Mouse (Mus musculus) midbrain, postnatal 0 days (tissue): ENCODE results near the gene Dennd5b. TPM values are rescaled to one million over a fixed set of nuclear protein-coding genes. Genes with fewer than 3 reads are reported as not detected.

Experiments
- ATAC-seq: fragments of 200-750 bp; cut with Nextera tagmentation; 2 replicates; pipeline ENCODE4 v1.8.0; 2017; ENCODE audit warnings: moderate number of reproducible peaks, mild to moderate bottlenecking, moderate TSS enrichment, moderate library complexity; ENCODE audit not compliant: low FRiP score
- DNase-seq: peaks from one replicate; pipeline ENCODE4 v3.0.0-alpha.2; 2015; ENCODE audit warnings: low spot score
- H3K27ac ChIP-seq: fragments of 300-500 bp; sonication (generic); 2 replicates; pipeline ENCODE4 v1.5.1; 2014; ENCODE audit warnings: low read depth, mild to moderate bottlenecking, low read length, mixed read lengths
- H3K27me3 ChIP-seq: fragments of 300-500 bp; sonication (generic); 2 replicates; pipeline ENCODE4 v1.6.1; 2014; ENCODE audit warnings: low read length, control low read depth, mixed read lengths; ENCODE audit not compliant: insufficient read depth
- H3K36me3 ChIP-seq: fragments of 300-500 bp; sonication (generic); 2 replicates; pipeline ENCODE4 v1.6.1; 2014; ENCODE audit warnings: low read length, control low read depth, mixed read lengths; ENCODE audit not compliant: insufficient read depth
- H3K4me1 ChIP-seq: fragments of 300-500 bp; sonication (generic); 2 replicates; pipeline ENCODE4 v1.6.1; 2014; ENCODE audit warnings: mild to moderate bottlenecking, control low read depth, antibody characterized with exemption, low read length, mixed read lengths; ENCODE audit not compliant: insufficient read depth
- H3K4me2 ChIP-seq: fragments of 300-500 bp; sonication (generic); 2 replicates; pipeline ENCODE4 v1.6.1; 2014; ENCODE audit warnings: low read depth, mild to moderate bottlenecking, low read length, mixed read lengths; ENCODE audit not compliant: poor library complexity, severe bottlenecking
- H3K4me3 ChIP-seq: fragments of 300-500 bp; sonication (generic); 2 replicates; pipeline ENCODE4 v1.5.1; 2014; ENCODE audit warnings: low read depth, mild to moderate bottlenecking, low read length, moderate library complexity
- H3K9ac ChIP-seq: fragments of 300-500 bp; sonication (generic); replicated peaks from 2 replicates; pipeline ENCODE4 v1.6.1; 2014; ENCODE audit warnings: mild to moderate bottlenecking, low read length, moderate library complexity, mixed read lengths; ENCODE audit not compliant: poor library complexity, severe bottlenecking
- H3K9me3 ChIP-seq: fragments of 300-500 bp; sonication (generic); 2 replicates; pipeline ENCODE4 v1.6.1; 2016; ENCODE audit warnings: low read length, control low read depth
- CTCF ChIP-seq: IDR thresholded peaks from 2 replicates; pipeline ENCODE4 v1.5.1; 2016; ENCODE audit warnings: antibody characterized with exemption, mild to moderate bottlenecking
- WGBS: fragments of 180-500 bp; shearing (Covaris S2); extraction: QIAGEN DNeasy Blood & Tissue Kit; methylation state at CpG from one replicate; pipeline ENCODE4 v1.1.7; 2014; 5-methylcytosine and 5-hydroxymethylcytosine counted together
- polyA plus RNA-seq: library from polyadenylated mRNA; unstranded; fragments of >200 nt; fragmentation: Nextera tagmentation; extraction: Ambion mirVana; gene quantifications from 2 replicates; pipeline ENCODE4 v1.2.1, GENCODE M21; 2015
- total RNA-seq: library from RNA; depleted of rRNA; stranded (reverse); fragments of >200 nt; gene quantifications from 2 replicates; pipeline ENCODE4 v1.2.3, GENCODE M21; 2014; rRNA removed

Gene Dennd5b
- total RNA-seq (47.1 and 51.0 TPM in 2 replicates), polyA plus RNA-seq (8.5 and 11.0 TPM in 2 replicates)

- Histone ChIP-seq H3K27me3 (no peaks in the 10 kb centered on the region), H3K4me3 (peak within 1 kb of the TSS; percentile 98), H3K36me3 (no peaks in the 10 kb centered on the region), H3K9me3 (no peaks in the 10 kb centered on the region), H3K4me2 (peak within 1 kb of the TSS; percentile 54), H3K4me1 (no peaks in the 10 kb centered on the region), H3K27ac (peak within 1 kb of the TSS; percentile 97), H3K9ac (peak within 1 kb of the TSS; percentile 98)
- DNase-seq (peak; percentile 88), ATAC-seq (peak; percentile 94)
- under 1% methylated on average over 107 of the region's 124 CpGs for WGBS
- 0 out of 2 replicates have a peak, but pooled peaks have one; percentile 1 for TF ChIP-seq CTCF
These were observed at the start of gene Dennd5b for GRCm38 (mm10) chr6:149101076-149101942. Gene Dennd5b, minus strand, starts transcription at chr6:149101680.

DNA sequence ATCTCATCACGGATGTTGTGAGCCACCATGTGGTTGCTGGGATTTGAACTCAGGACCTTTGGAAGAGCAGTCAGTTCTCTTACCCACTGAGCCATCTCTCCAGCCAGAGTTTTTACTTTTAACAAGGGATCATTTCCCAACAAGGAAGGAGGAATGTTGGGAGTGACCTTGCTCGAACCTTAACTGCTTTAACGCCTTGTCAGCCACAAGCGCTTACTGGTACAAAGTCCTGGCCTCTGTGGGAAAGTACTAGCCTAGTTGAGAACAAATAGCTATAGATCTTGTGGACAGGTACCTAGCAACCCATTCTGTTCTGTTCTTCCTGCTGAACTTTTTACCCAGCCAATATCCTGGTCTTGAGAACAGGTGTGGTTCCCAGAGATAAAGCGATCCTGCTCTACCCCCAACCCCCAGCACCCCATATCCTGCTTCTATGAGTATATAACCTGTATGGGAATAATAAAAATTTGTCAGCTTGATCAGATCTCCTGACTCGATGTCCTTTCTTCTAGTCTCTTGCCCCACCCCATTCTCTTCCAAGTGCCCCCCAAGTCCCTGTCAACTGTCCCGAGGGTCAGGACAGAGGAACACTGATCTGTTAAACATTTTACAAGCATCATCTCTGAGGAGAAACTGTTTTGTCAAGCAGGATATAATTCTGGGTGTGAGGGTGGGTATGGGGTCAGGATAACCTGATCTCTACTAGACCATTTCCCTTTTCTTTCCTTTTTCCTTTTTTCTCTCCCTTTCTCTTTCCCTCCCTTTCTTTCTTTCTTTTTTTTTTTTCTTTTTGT lies 47.2 kb upstream of the Dennd5b start:
- DNase-seq, result no peak
- Histone ChIP-seq H3K27me3 (no peaks in the 10 kb centered on the region), H3K9ac (no peak overlapping the region), H3K4me2 (no peak overlapping the region), H3K9me3 (no peaks in the 10 kb centered on the region), H3K27ac (no peak overlapping the region), H3K4me3 (no peak overlapping the region), H3K4me1 (no peaks in the 10 kb centered on the region), H3K36me3 (no peaks in the 10 kb centered on the region)
- no peak for TF ChIP-seq CTCF
- no peak for ATAC-seq
- WGBS, result 92% methylated on average over 7 of the region's 7 CpGs

- no peaks in the 10 kb centered on the region for H3K9me3 ChIP-seq
- H3K4me1 ChIP-seq, result no peaks in the 10 kb centered on the region
- no peaks in the 10 kb centered on the region for H3K27me3 ChIP-seq
- 92% methylated on average over 1 of the region's 1 CpGs for WGBS
- no peak for TF ChIP-seq CTCF
- H3K27ac ChIP-seq, result no peak overlapping the region
- no peak overlapping the region for H3K4me2 ChIP-seq
- no peak overlapping the region for H3K4me3 ChIP-seq
- H3K36me3 ChIP-seq, result no peaks in the 10 kb centered on the region
- ATAC-seq (no peak), DNase-seq (no peak)
- H3K9ac ChIP-seq, result no peak overlapping the region
These were observed 43.7 kb upstream of the Dennd5b start for GRCm38 (mm10) chr6:149145143-149145542.

- WGBS, result 5% methylated on average over 36 of the region's 36 CpGs
- ATAC-seq (peak; percentile 93), DNase-seq (peak; percentile 83)
- Histone ChIP-seq H3K27ac (no peak overlapping the region), H3K4me1 (no peaks in the 10 kb centered on the region), H3K4me3 (peak overlapping the region; percentile 47), H3K36me3 (no peaks in the 10 kb centered on the region), H3K9me3 (no peaks in the 10 kb centered on the region), H3K4me2 (peak overlapping the region; percentile 60), H3K27me3 (no peaks in the 10 kb centered on the region), H3K9ac (peak overlapping the region; percentile 37)
- TF ChIP-seq CTCF, result no peak
These were observed 40.1 kb upstream of the Dennd5b start for GRCm38 (mm10) chr6:149141393-149142173.

GRCm38 (mm10) chr6:149139471-149139870 lies 38.0 kb upstream of the Dennd5b start, which contains the start of gene Etfbkmt:
Gene Etfbkmt, plus strand, starts transcription at chr6:149139849.
- Histone ChIP-seq H3K36me3 (no peaks in the 10 kb centered on the region), H3K9me3 (no peaks in the 10 kb centered on the region), H3K27me3 (no peaks in the 10 kb centered on the region), H3K4me2 (no peak within 1 kb of the TSS), H3K9ac (no peak within 1 kb of the TSS), H3K4me3 (no peak within 1 kb of the TSS), H3K4me1 (no peaks in the 10 kb centered on the region), H3K27ac (no peak within 1 kb of the TSS)
- WGBS, result 82% methylated on average over 1 of the region's 1 CpGs
- no peak for TF ChIP-seq CTCF
- ATAC-seq, result no peak
- DNase-seq, result no peak
